Mouse (Mus musculus) liver, postnatal 0 days (tissue): ENCODE results near the gene Ttc8. TPM values are rescaled to one million over a fixed set of nuclear protein-coding genes. Genes with fewer than 3 reads are reported as not detected.

Experiments
- ATAC-seq: fragments of 200-750 bp; cut with Nextera tagmentation; 2 replicates; pipeline ENCODE4 v1.8.0; 2017; ENCODE audit warnings: mild to moderate bottlenecking, moderate library complexity
- DNase-seq: peaks from one replicate; pipeline ENCODE4 v3.0.0-alpha.2; 2016
- H3K27ac ChIP-seq: fragments of 300-500 bp; sonication (generic); 2 replicates; pipeline ENCODE4 v1.5.1; 2014; ENCODE audit warnings: antibody characterized with exemption, moderate library complexity, mild to moderate bottlenecking, low read depth
- H3K27me3 ChIP-seq: fragments of 300-500 bp; sonication (generic); 2 replicates; pipeline ENCODE4 v1.6.1; 2014; ENCODE audit warnings: low read length, control low read depth, mixed read lengths; ENCODE audit not compliant: insufficient read depth
- H3K36me3 ChIP-seq: fragments of 300-500 bp; sonication (generic); replicated peaks from 2 replicates; pipeline ENCODE4 v1.6.1; 2014; ENCODE audit warnings: mild to moderate bottlenecking, control low read depth, low read length, moderate library complexity, mixed read lengths; ENCODE audit not compliant: insufficient read depth
- H3K4me1 ChIP-seq: fragments of 300-500 bp; sonication (generic); 2 replicates; pipeline ENCODE4 v1.6.1; 2014; ENCODE audit warnings: antibody characterized with exemption, mild to moderate bottlenecking, control low read depth; ENCODE audit not compliant: insufficient read depth
- H3K4me2 ChIP-seq: fragments of 300-500 bp; sonication (generic); 2 replicates; pipeline ENCODE4 v1.6.1; 2014; ENCODE audit warnings: low read depth, mild to moderate bottlenecking, low read length, moderate library complexity, mixed read lengths
- H3K4me3 ChIP-seq: fragments of 300-500 bp; sonication (generic); 2 replicates; pipeline ENCODE4 v1.5.1; 2014; ENCODE audit warnings: low read depth, low read length
- H3K9ac ChIP-seq: fragments of 300-500 bp; sonication (generic); replicated peaks from 2 replicates; pipeline ENCODE4 v1.6.1; 2014; ENCODE audit warnings: mild to moderate bottlenecking, moderate library complexity
- H3K9me3 ChIP-seq: fragments of 300-500 bp; sonication (generic); 2 replicates; pipeline ENCODE4 v1.6.1; 2016; ENCODE audit warnings: mild to moderate bottlenecking, control low read depth, low read length, mixed read lengths
- CTCF ChIP-seq: sonication (generic); IDR thresholded peaks from 2 replicates; pipeline ENCODE4 v1.5.1; 2016; ENCODE audit warnings: antibody characterized with exemption, low read depth
- EP300 ChIP-seq: IDR thresholded peaks from 2 replicates; pipeline ENCODE4 v1.6.1; 2016; ENCODE audit warnings: antibody characterized with exemption, low read depth, mild to moderate bottlenecking
- WGBS: fragments of 180-500 bp; shearing (Covaris S2); extraction: QIAGEN DNeasy Blood & Tissue Kit; methylation state at CpG from one replicate; pipeline ENCODE4 v1.1.7; 2014; ENCODE audit not compliant: insufficient replicate concordance; 5-methylcytosine and 5-hydroxymethylcytosine counted together
- polyA plus RNA-seq: library from polyadenylated mRNA; unstranded; fragments of >200 nt; fragmentation: Nextera tagmentation; extraction: Ambion mirVana; gene quantifications from 2 replicates; pipeline ENCODE4 v1.2.1, GENCODE M21; 2015

The Ttc8 gene
- polyA plus RNA-seq: 2.2 and 2.7 TPM in 2 replicates

DNA sequence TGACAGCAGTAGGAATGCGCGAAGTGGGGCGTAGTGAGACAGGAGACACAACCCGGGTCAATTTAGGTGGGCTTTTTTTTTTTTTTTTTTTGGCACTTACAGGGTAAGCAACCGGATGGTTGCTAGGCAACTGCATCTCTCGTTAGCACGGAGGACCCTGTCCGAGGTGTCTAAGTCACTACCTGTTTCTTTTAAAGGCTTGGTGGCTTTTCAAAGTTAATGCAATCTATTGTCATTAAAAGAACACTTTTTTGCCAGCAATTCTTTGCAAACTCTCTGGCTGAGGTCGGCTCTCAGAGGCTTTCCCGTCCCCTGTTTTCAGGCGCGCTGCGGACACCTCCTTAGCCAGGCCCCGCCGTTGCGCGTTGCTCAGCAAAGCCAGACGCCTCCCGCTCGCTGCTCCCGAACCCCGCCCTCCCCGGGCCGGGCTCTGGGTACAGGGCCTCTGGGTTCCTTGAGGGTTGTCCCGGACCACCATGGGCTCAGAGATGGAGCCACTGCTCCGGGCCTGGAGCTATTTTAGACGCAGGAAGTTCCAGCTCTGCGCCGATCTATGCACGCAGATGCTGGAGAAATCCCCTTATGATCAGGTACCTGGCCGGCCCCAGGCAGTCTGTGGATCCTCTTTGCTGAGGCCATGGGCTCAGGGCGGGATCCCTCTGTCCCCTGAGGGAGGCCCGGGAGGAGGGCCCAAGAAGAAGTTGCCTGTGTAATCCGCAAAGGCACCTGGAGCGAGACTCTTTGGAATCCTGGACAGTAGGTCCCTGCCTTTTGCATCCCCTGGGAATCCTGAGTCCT, at the start of gene Ttc8:
TSS of gene Ttc8 (plus strand) at position 381 of the 798 bp plus-strand sequence.
- Histone ChIP-seq H3K9ac (peak within 1 kb of the TSS; percentile 39), H3K27me3 (peaks cover 14% of the 10 kb centered on the region), H3K4me1 (peaks cover 2% of the 10 kb centered on the region; the same call in 1 of the 2 replicates), H3K27ac (no peak within 1 kb of the TSS), H3K4me2 (peak within 1 kb of the TSS; percentile 67), H3K36me3 (no peaks in the 10 kb centered on the region), H3K4me3 (peak within 1 kb of the TSS; percentile 44), H3K9me3 (no peaks in the 10 kb centered on the region)
- DNase-seq (peak; percentile 81), ATAC-seq (peak; percentile 98)
- TF ChIP-seq EP300: peak; percentile 75
- no peak for TF ChIP-seq CTCF
- WGBS: 1% methylated on average over 35 of the region's 35 CpGs

GRCm38 (mm10) chr12:98872836-98873235, 47.5 kb upstream of the Ttc8 start:
- Histone ChIP-seq H3K9ac (no peak overlapping the region), H3K4me2 (no peak overlapping the region), H3K27ac (no peak overlapping the region), H3K27me3 (no peaks in the 10 kb centered on the region), H3K36me3 (no peaks in the 10 kb centered on the region), H3K4me1 (no peaks in the 10 kb centered on the region), H3K4me3 (no peak overlapping the region), H3K9me3 (no peaks in the 10 kb centered on the region)
- TF ChIP-seq CTCF (no peak), EP300 (no peak)
- DNase-seq (no peak), ATAC-seq (no peak)
- WGBS: 82% methylated on average over 10 of the region's 10 CpGs

- Histone ChIP-seq H3K9ac (no peak overlapping the region), H3K4me1 (no peaks in the 10 kb centered on the region), H3K9me3 (no peaks in the 10 kb centered on the region), H3K4me3 (no peak overlapping the region), H3K36me3 (no peaks in the 10 kb centered on the region), H3K27me3 (no peaks in the 10 kb centered on the region), H3K27ac (no peak overlapping the region), H3K4me2 (no peak overlapping the region)
- WGBS: 64% methylated on average over 2 of the region's 2 CpGs
- no peak for TF ChIP-seq EP300
- TF ChIP-seq CTCF: no peak
- ATAC-seq: no peak
- DNase-seq: no peak
Observed at GRCm38 (mm10) chr12:98875216-98875615, 45.2 kb upstream of the Ttc8 start.

DNA sequence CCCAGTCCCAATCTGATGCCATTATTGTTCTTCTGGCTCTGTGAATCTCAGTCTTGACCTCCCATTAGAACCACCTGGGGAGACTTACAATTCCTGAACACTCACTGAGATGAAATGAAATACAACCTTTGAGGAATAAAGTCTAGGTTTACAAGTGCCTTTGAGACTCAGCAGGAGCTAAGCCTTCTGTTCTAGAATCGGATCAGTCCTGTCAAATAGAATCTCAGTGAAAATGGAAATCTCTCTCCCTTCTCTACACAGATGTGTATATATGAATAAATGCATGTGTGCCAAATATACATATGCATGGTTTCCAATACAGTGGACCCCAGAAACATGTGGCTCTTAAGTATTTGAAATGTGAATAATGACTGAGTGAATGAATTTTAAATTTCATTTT, 41.7 kb upstream of the Ttc8 start:
- no peak for ATAC-seq
- TF ChIP-seq EP300 (no peak), CTCF (no peak)
- Histone ChIP-seq H3K4me1 (no peaks in the 10 kb centered on the region), H3K9me3 (no peaks in the 10 kb centered on the region), H3K36me3 (no peaks in the 10 kb centered on the region), H3K4me2 (no peak overlapping the region), H3K27me3 (no peaks in the 10 kb centered on the region), H3K27ac (no peak overlapping the region), H3K4me3 (no peak overlapping the region), H3K9ac (no peak overlapping the region)
- DNase-seq: no peak
- 89% methylated on average over 1 of the region's 1 CpGs for WGBS

- DNase-seq: no peak
- H3K9me3 ChIP-seq: no peaks in the 10 kb centered on the region
- H3K36me3 ChIP-seq: no peaks in the 10 kb centered on the region
- no peaks in the 10 kb centered on the region for H3K4me1 ChIP-seq
- no peaks in the 10 kb centered on the region for H3K27me3 ChIP-seq
- no peak for ATAC-seq
- WGBS: 75% methylated on average over 5 of the region's 5 CpGs
- H3K27ac ChIP-seq: no peak overlapping the region
- H3K9ac ChIP-seq: no peak overlapping the region
- TF ChIP-seq EP300 (no peak), CTCF (no peak)
- H3K4me3 ChIP-seq: no peak overlapping the region
- H3K4me2 ChIP-seq: no peak overlapping the region
Observed at GRCm38 (mm10) chr12:98881796-98882195, 38.6 kb upstream of the Ttc8 start.

DNA sequence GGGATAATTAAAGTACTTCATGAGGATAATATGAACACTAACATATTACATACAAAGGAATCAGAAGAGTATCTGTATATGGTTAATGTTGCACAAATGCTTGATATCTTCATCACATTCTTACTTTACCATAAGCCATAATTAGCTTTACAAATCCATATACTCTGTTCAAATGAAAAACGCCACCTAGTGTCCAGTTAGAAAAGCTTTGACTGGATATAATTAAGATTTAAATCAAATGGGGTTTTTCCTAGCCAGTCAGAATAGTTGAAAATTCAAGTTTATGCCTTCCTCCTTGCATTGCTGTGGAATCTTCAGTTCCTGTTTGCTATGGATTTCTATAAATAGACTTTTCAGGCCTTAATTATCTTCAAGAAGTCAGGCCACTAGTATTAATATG, 35.9 kb upstream of the Ttc8 start:
- no peak overlapping the region for H3K27ac ChIP-seq
- WGBS: 9% methylated on average over 1 of the region's 1 CpGs

More for the DNA sequence above, 35.9 kb upstream of the Ttc8 start:
- H3K9me3 ChIP-seq: no peaks in the 10 kb centered on the region
- no peaks in the 10 kb centered on the region for H3K4me1 ChIP-seq
- H3K9ac ChIP-seq: no peak overlapping the region
- H3K36me3 ChIP-seq: no peaks in the 10 kb centered on the region
- H3K4me3 ChIP-seq: no peak overlapping the region
- TF ChIP-seq EP300 (no peak), CTCF (peak; percentile 45)
- H3K4me2 ChIP-seq: no peak overlapping the region
- H3K27me3 ChIP-seq: no peaks in the 10 kb centered on the region
- ATAC-seq (no peak), DNase-seq (no peak)
